Mouse (Mus musculus) hindbrain, postnatal 0 days (tissue): ENCODE measurements at regions not wholly inside any gene's neighbourhood (a gene's known extent, or its start where the extent isn't known, plus 50 kb on each side); places are given as distances from the start of the nearest gene placed in this dataset.

Source experiments
- ATAC-seq: fragments of 200-750 bp; cut with Nextera tagmentation; 2 replicates; pipeline ENCODE4 v1.8.0; 2017; ENCODE audit warnings: mild to moderate bottlenecking, moderate TSS enrichment, moderate library complexity
- DNase-seq: peaks from one replicate; pipeline ENCODE4 v3.0.0-alpha.2; 2015; ENCODE audit warnings: low spot score
- H3K27ac ChIP-seq: fragments of 300-500 bp; sonication (generic); 2 replicates; pipeline ENCODE4 v1.5.1; 2014; ENCODE audit warnings: mild to moderate bottlenecking
- H3K27me3 ChIP-seq: fragments of 300-500 bp; sonication (generic); 2 replicates; pipeline ENCODE4 v1.6.1; 2014; ENCODE audit warnings: low read length, mixed read lengths; ENCODE audit not compliant: insufficient read depth
- H3K36me3 ChIP-seq: fragments of 300-500 bp; sonication (generic); 2 replicates; pipeline ENCODE4 v1.6.1; 2014; ENCODE audit warnings: low read length, mixed read lengths; ENCODE audit not compliant: insufficient read depth
- H3K4me1 ChIP-seq: fragments of 300-500 bp; sonication (generic); 2 replicates; pipeline ENCODE4 v1.6.1; 2014; ENCODE audit warnings: antibody characterized with exemption, low read length, mixed read lengths; ENCODE audit not compliant: insufficient read depth
- H3K4me2 ChIP-seq: fragments of 300-500 bp; sonication (generic); 2 replicates; pipeline ENCODE4 v1.6.1; 2014; ENCODE audit warnings: low read depth, mild to moderate bottlenecking, low read length, moderate library complexity, mixed read lengths
- H3K4me3 ChIP-seq: fragments of 300-500 bp; sonication (generic); 2 replicates; pipeline ENCODE4 v1.5.1; 2014; ENCODE audit warnings: low read length
- H3K9ac ChIP-seq: fragments of 300-500 bp; sonication (generic); replicated peaks from 2 replicates; pipeline ENCODE4 v1.6.1; 2014; ENCODE audit warnings: mild to moderate bottlenecking, low read length, moderate library complexity, mixed read lengths
- H3K9me3 ChIP-seq: fragments of 300-500 bp; sonication (generic); 2 replicates; pipeline ENCODE4 v1.6.1; 2016; ENCODE audit warnings: low read length, mixed read lengths
- CTCF ChIP-seq: IDR thresholded peaks from 2 replicates; pipeline ENCODE4 v1.5.1; 2016; ENCODE audit warnings: antibody characterized with exemption, control low read depth, low read depth
- WGBS: fragments of 180-500 bp; shearing (Covaris S2); extraction: QIAGEN DNeasy Blood & Tissue Kit; methylation state at CpG from one replicate; pipeline ENCODE4 v1.1.7; 2014; 5-methylcytosine and 5-hydroxymethylcytosine counted together

- ATAC-seq (no peak), DNase-seq (no peak)
- H3K27me3 ChIP-seq: no peaks in the 10 kb centered on the region
- no peak overlapping the region for H3K9ac ChIP-seq
- TF ChIP-seq CTCF: no peak
- no peak overlapping the region for H3K4me2 ChIP-seq
- WGBS: 43% methylated on average over 2 of the region's 2 CpGs
- H3K36me3 ChIP-seq: no peaks in the 10 kb centered on the region
- peaks cover 1% of the 10 kb centered on the region; the same call in 1 of the 2 replicates for H3K9me3 ChIP-seq
- no peak overlapping the region for H3K27ac ChIP-seq
- H3K4me1 ChIP-seq: no peaks in the 10 kb centered on the region
- no peak overlapping the region for H3K4me3 ChIP-seq
These were observed 140.2 kb upstream of the Fggy start for GRCm38 (mm10) chr4:95417075-95417474.

- 61% methylated on average over 1 of the region's 1 CpGs for WGBS
These were observed 130.7 kb upstream of the Fggy start for GRCm38 (mm10) chr4:95426563-95426962.

GRCm38 (mm10) chr4:95434543-95434942 lies 122.8 kb upstream of the Fggy start:
- ATAC-seq (no peak), DNase-seq (peak; percentile 43)
- no peak overlapping the region for H3K4me3 ChIP-seq
- no peak for TF ChIP-seq CTCF
- no peaks in the 10 kb centered on the region for H3K36me3 ChIP-seq
- no peak overlapping the region for H3K9ac ChIP-seq
- no peak overlapping the region for H3K4me2 ChIP-seq
- 0 out of 2 replicates have a peak, but pooled peaks cover 2% of the 10 kb centered on the region for H3K9me3 ChIP-seq
- WGBS: 35% methylated on average over 4 of the region's 4 CpGs
- no peaks in the 10 kb centered on the region for H3K4me1 ChIP-seq
- no peak overlapping the region for H3K27ac ChIP-seq
- no peaks in the 10 kb centered on the region for H3K27me3 ChIP-seq

More at GRCm38 (mm10) chr4:95426563-95426962, 130.7 kb upstream of the Fggy start:
- H3K4me3 ChIP-seq: no peak overlapping the region
- TF ChIP-seq CTCF: no peak
- H3K9me3 ChIP-seq: 0 out of 2 replicates have a peak, but pooled peaks cover 2% of the 10 kb centered on the region
- ATAC-seq: no peak
- H3K36me3 ChIP-seq: no peaks in the 10 kb centered on the region
- H3K27me3 ChIP-seq: no peaks in the 10 kb centered on the region
- H3K27ac ChIP-seq: no peak overlapping the region
- DNase-seq: no peak
- no peaks in the 10 kb centered on the region for H3K4me1 ChIP-seq
- no peak overlapping the region for H3K9ac ChIP-seq
- H3K4me2 ChIP-seq: no peak overlapping the region

GRCm38 (mm10) chr4:95435080-95435479 lies 122.2 kb upstream of the Fggy start:
- H3K9ac ChIP-seq: no peak overlapping the region
- no peaks in the 10 kb centered on the region for H3K27me3 ChIP-seq
- no peak overlapping the region for H3K27ac ChIP-seq
- DNase-seq (no peak), ATAC-seq (no peak)
- H3K4me3 ChIP-seq: no peak overlapping the region
- H3K9me3 ChIP-seq: 0 out of 2 replicates have a peak, but pooled peaks cover 2% of the 10 kb centered on the region
- 72% methylated on average over 4 of the region's 4 CpGs for WGBS
- no peaks in the 10 kb centered on the region for H3K36me3 ChIP-seq
- no peak for TF ChIP-seq CTCF
- H3K4me1 ChIP-seq: no peaks in the 10 kb centered on the region
- no peak overlapping the region for H3K4me2 ChIP-seq

GRCm38 (mm10) chr4:95439834-95440233 lies 117.5 kb upstream of the Fggy start:
- no peak for TF ChIP-seq CTCF

GRCm38 (mm10) chr4:95443854-95444811 lies 113.2 kb upstream of the Fggy start:
- Histone ChIP-seq H3K4me3 (no peak overlapping the region), H3K4me1 (no peaks in the 10 kb centered on the region), H3K4me2 (no peak overlapping the region), H3K9ac (no peak overlapping the region), H3K9me3 (no peaks in the 10 kb centered on the region), H3K36me3 (no peaks in the 10 kb centered on the region), H3K27ac (no peak overlapping the region), H3K27me3 (no peaks in the 10 kb centered on the region)
- no peak for ATAC-seq
- DNase-seq: no peak
- no peak for TF ChIP-seq CTCF
- 65% methylated on average over 12 of the region's 12 CpGs for WGBS

More at GRCm38 (mm10) chr4:95439834-95440233, 117.5 kb upstream of the Fggy start:
- Histone ChIP-seq H3K9me3 (no peaks in the 10 kb centered on the region), H3K27me3 (no peaks in the 10 kb centered on the region), H3K4me2 (no peak overlapping the region), H3K36me3 (no peaks in the 10 kb centered on the region), H3K9ac (no peak overlapping the region), H3K4me1 (no peaks in the 10 kb centered on the region), H3K4me3 (no peak overlapping the region), H3K27ac (no peak overlapping the region)
- ATAC-seq: no peak
- DNase-seq: no peak
- 24% methylated on average over 1 of the region's 1 CpGs for WGBS

GRCm38 (mm10) chr4:95450286-95450685 lies 107.0 kb upstream of the Fggy start:
- 75% methylated on average over 1 of the region's 1 CpGs for WGBS
- no peaks in the 10 kb centered on the region for H3K4me1 ChIP-seq
- no peak for ATAC-seq
- no peak for DNase-seq
- H3K27ac ChIP-seq: no peak overlapping the region
- H3K4me3 ChIP-seq: no peak overlapping the region
- H3K36me3 ChIP-seq: no peaks in the 10 kb centered on the region
- H3K4me2 ChIP-seq: no peak overlapping the region
- H3K27me3 ChIP-seq: no peaks in the 10 kb centered on the region
- no peaks in the 10 kb centered on the region for H3K9me3 ChIP-seq
- no peak for TF ChIP-seq CTCF
- H3K9ac ChIP-seq: no peak overlapping the region
